Mouse (Mus musculus) MEL (cell line): ENCODE data around the gene Ccdc158.

ENCODE experiments used
- CTCF ChIP-seq, 3 experiments: IDR thresholded peaks in 2 of 3; conservative IDR thresholded peaks in 1 of 3; 2 replicates each; pipeline ENCODE4 v1.5.1; 2011 to 2012; ENCODE audit warnings: low read length in 3 of 3, low read depth in 2 of 3, mild to moderate bottlenecking in 2 of 3, improper control_type of control experiment in 1 of 3, inconsistent platforms in 1 of 3, mixed read lengths in 1 of 3, moderate library complexity in 1 of 3; ENCODE audit not compliant: control insufficient read depth in 1 of 3, insufficient read depth in 1 of 3, poor library complexity in 1 of 3, severe bottlenecking in 1 of 3
- EP300 ChIP-seq, 2 experiments: IDR thresholded peaks; 2 replicates each; pipeline ENCODE4 v1.6.1; 2011; ENCODE audit warnings: improper control_type of control experiment in 2 of 2, low read length in 2 of 2, low read depth in 1 of 2, mild to moderate bottlenecking in 1 of 2
- HCFC1 ChIP-seq: IDR thresholded peaks from 2 replicates; pipeline ENCODE4 v1.6.1; 2012; ENCODE audit warnings: low read depth, mild to moderate bottlenecking, inconsistent platforms, low read length, improper control_type of control experiment, moderate library complexity
- JUND ChIP-seq: IDR thresholded peaks from 2 replicates; pipeline ENCODE4 v1.6.1; 2011; ENCODE audit warnings: low read depth, mild to moderate bottlenecking, improper control_type of control experiment, low read length
- MAFK ChIP-seq: IDR thresholded peaks from 2 replicates; pipeline ENCODE4 v1.6.1; 2011; ENCODE audit warnings: low read depth, mild to moderate bottlenecking, low read length, improper control_type of control experiment, borderline replicate concordance
- UBTF ChIP-seq: IDR thresholded peaks from 2 replicates; pipeline ENCODE4 v1.6.1; 2012; ENCODE audit warnings: low read depth, mild to moderate bottlenecking, inconsistent platforms, low read length, improper control_type of control experiment, moderate library complexity, borderline replicate concordance; ENCODE audit not compliant: insufficient read depth
- ZC3H11A ChIP-seq: IDR thresholded peaks from 2 replicates; pipeline ENCODE4 v1.6.1; 2012; ENCODE audit warnings: low read depth, mild to moderate bottlenecking, inconsistent platforms, low read length, improper control_type of control experiment

DNA sequence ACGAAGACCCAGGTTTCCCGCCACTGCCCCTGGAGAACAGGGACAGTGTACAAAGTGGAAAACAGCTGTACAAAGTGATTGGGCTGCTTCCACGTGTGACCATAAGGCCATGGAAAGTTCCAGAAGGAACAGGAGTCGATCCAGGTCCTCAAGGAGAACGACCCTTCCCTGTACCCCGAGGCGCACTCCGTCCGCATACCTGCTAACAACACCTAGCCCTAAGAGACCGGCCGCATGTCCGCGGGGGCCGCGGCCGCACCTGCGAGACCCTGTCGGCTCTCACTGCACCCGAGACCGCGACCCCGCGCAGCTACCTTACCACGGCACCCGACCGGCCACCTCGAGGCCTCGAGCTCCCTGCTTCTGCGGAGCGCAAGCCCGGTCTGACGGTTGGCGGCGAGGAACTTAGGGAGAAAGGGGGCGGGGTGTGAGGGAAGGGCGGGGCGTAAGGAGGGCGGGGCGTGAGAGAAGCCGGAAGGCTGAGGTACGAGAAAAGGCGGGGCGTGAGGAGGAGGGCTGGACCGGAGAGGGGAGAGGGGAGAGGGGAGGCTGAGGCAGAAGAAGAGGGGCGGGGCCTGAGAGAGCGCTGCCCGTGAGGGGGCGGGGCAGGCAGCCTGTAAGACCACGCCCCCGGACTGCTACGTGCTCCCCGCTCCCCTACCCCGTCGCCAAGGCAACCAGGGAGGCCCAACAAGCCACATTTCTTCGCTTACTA, at the start of gene Ccdc158:
- no peak for TF ChIP-seq UBTF
- no peak for TF ChIP-seq HCFC1
- no peak for TF ChIP-seq ZC3H11A
- no peak for TF ChIP-seq MAFK
- TF ChIP-seq CTCF (IDR thresholded peaks at IDR 0.05 in 2 of 3, conservative IDR thresholded peaks at IDR 0.05 in 1 of 3; ENCODE audit: control insufficient read depth in 1 of 3, insufficient read depth in 1 of 3, low read depth in 2 of 3, low read length in 3 of 3, poor library complexity in 1 of 3, severe bottlenecking in 1 of 3): no peak
- no peak for TF ChIP-seq EP300 (IDR thresholded peaks at IDR 0.05; ENCODE audit: low read depth in 1 of 2, low read length in 2 of 2)
- no peak for TF ChIP-seq JUND
